Mouse (Mus musculus) induced T-regulatory cell, adult 2 months (primary cell): ENCODE results near the gene Slc30a2.

Source experiments
- DNase-seq: peaks from one replicate; pipeline ENCODE4 v3.0.0-alpha.2; 2012; ENCODE audit warnings: low read depth

Slc30a2 gene

DNA sequence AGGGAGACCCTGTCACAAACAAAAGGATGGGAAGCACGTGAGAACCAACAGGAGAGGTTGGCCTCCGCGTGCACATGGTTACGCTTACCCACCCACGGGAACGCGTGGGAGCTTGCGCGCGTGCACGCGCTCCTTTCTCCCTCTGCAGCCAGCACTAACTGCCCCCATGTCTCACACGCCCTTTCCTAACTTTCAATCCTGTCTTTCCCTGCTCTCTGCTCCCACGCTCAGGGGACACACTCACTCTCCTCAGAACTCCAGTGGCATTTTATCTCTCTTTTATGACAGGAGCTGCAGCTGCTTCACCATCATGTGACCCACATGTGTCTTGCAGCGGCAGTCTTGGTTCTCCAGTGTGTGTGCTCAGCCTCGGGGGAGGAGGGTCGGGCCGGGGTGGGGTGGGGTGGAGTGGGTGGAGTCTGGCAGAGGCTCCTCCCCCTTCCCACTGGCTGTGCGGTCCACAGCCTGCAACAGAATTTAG, 58.2 kb downstream of the Slc30a2 start:
- peak; percentile 47 for DNase-seq

DNA sequence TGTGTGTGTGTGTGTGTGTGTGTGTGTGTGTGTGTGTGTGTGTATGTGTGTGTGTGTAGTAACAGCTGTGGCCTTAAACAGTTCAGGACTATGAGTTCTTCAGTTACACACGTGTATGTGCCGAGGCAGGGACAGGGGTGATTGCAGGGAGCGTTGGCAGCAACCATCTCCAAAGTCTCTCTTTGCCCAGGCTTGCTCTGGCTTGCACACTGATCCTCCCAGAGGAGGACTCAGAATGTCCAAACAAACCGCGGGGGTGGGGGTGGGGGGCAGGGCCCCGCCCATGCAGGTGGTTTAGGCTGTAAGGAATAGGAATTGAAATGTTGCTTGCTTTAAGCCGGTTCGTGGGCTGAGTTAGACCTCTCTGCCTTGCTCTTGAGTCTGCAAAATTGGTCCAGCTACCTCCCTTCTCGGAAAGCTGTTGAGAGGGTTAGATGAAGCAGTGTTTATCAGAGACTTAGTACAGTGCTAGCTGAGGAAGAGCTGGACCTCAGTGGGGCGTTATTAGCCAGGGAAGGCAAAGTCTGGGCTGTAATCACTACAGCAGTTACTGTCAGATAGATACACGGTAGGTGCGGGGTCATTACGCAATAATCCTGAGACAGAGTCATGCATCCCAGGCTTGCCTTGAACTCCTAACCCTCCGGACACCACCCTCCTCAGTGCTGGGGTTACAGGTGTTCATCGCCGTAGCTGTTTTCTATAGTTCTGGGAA, 59.0 kb downstream of the Slc30a2 start:
- DNase-seq: peak; percentile 14

DNA sequence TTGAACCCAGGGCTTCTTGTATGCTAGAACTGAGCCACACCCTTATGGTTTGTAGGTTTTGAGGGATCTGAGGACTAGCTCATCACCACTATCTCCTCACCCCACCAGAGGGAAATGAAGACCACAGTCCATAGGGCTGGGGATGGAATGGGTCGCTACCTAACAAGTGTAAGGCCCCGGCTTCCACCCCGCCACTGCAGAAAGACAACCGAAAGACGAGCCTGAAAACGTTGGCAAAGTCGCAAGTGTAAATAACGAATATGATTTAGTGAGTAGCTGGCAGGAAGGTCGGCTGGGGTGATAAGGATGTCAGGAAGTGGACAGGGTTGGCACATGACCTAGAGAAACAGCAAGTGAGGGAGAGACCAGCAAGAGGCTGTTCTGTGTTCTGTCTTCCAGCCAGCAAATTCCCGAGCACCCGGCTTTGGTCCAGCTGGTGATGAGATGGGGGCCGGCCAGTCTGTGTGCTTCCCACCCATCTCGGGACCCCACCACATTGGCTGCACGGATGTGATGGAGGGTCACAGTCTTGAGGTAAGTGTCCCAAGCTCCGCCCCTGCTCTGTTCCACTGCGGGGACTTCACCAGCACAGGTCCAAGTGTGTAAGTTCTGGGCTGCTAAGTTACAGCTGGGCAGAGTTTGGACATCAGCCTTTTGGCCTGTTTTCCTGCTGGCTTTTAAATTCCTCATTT, 59.7 kb downstream of the Slc30a2 start:
- DNase-seq: peak; percentile 26

DNA sequence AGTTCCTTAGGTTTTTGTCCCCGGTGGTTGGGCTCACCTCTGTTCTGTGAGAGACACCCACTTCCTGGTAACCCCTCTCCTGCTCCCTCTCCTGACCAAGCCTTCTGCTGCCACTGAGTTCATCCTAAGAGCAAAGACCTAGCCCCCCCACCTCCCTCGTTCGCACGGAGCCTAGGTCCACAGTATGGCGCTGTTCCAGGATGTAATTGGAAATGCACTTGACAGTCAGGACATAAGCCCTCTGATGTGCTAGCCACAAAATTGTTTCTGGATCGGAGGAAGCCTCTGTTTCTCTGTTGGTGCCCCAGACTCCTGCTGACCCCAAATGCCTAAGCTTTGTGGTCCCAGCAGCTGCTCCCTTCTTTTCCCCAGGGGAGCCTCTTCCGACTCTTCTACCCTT, 60.7 kb downstream of the Slc30a2 start:
- no peak for DNase-seq
